Mouse (Mus musculus) spleen, adult 2 months (tissue): Measurements from ENCODE around the gene Gm20517. TPM values are rescaled to one million over a fixed set of nuclear protein-coding genes. Genes with fewer than 3 reads are reported as not detected.

Experiments used
- DNase-seq, 2 experiments: peaks; one replicate each; pipeline versions ENCODE4 v3.0.0 to v3.0.0-alpha.2; 2012 to 2021; ENCODE audit warnings: low spot score in 2 of 2, low read depth in 1 of 2
- H3K27ac ChIP-seq: fragments of 200-500 bp; 2 replicates; pipeline ENCODE4 v1.5.1; 2012; ENCODE audit warnings: low read length, inconsistent platforms; ENCODE audit not compliant: insufficient read depth
- H3K27me3 ChIP-seq: fragments of 200-500 bp; 2 replicates; pipeline ENCODE4 v1.6.1; 2012; ENCODE audit warnings: mild to moderate bottlenecking, moderate library complexity, low read length, inconsistent platforms; ENCODE audit not compliant: control insufficient read depth, insufficient read depth
- H3K36me3 ChIP-seq: fragments of 200-500 bp; 2 replicates; pipeline ENCODE4 v1.6.1; 2012; ENCODE audit warnings: mild to moderate bottlenecking, low read length, inconsistent platforms; ENCODE audit not compliant: control insufficient read depth, insufficient read depth
- H3K4me1 ChIP-seq: fragments of 200-500 bp; 2 replicates; pipeline ENCODE4 v1.6.1; 2011; ENCODE audit warnings: inconsistent platforms; ENCODE audit not compliant: control insufficient read depth, insufficient read depth, insufficient read length
- H3K4me3 ChIP-seq: fragments of 200-500 bp; 2 replicates; pipeline ENCODE4 v1.5.1; 2011; ENCODE audit warnings: mild to moderate bottlenecking, inconsistent platforms; ENCODE audit not compliant: insufficient read depth, insufficient read length; ENCODE audit errors: extremely low read depth
- CTCF ChIP-seq: fragments of 200-500 bp; IDR thresholded peaks from 2 replicates; pipeline ENCODE4 v1.5.1; 2011; ENCODE audit warnings: mild to moderate bottlenecking, inconsistent platforms; ENCODE audit not compliant: insufficient read depth, insufficient read length, insufficient replicate concordance; ENCODE audit errors: extremely low read depth
- POLR2A ChIP-seq: fragments of 200-500 bp; IDR thresholded peaks from 2 replicates; pipeline ENCODE4 v1.6.1; 2011; ENCODE audit warnings: low read depth, low read length, inconsistent platforms
- WGBS: fragments of 180-500 bp; shearing (Covaris S2); methylation state at CpG from one replicate; pipeline ENCODE4 v1.1.7; 2018; 5-methylcytosine and 5-hydroxymethylcytosine counted together
- polyA plus RNA-seq: library from polyadenylated mRNA; depleted of rRNA; stranded (reverse); fragments of >200 nt; gene quantifications from 2 replicates; pipeline ENCODE4 v1.2.3, GENCODE M21; 2012

The Gm20517 gene
- polyA plus RNA-seq, 1 experiment = 0.39 TPM

DNA sequence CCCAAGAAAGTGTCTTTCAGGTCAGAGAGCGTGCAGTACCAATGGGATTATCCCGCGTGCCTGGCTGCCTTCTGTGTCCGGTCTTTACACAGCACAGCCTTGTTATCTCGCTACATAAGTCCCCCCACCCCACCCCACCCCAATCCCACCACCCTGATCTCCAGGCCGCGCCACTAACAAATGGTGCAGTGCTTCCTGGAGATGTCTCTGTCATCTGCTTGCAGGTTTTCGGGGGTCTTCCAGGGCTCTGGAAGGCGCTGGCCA, 76.9 kb downstream of the Gm20517 start, which contains the start of gene Tomm6:
Tomm6 (minus strand) TSS at position 43 of the 264 bp plus-strand sequence.
- Histone ChIP-seq H3K4me1 (peaks cover 5% of the 10 kb centered on the region; the same call in 1 of the 2 replicates), H3K36me3 (peaks cover 2% of the 10 kb centered on the region; the same call in 1 of the 2 replicates), H3K4me3 (peak within 1 kb of the TSS; percentile 80), H3K27me3 (no peaks in the 10 kb centered on the region), H3K27ac (peak within 1 kb of the TSS; percentile 53)
- no peak for DNase-seq
- 0% methylated on average over 9 of the region's 9 CpGs for WGBS
- TF ChIP-seq CTCF = no peak
- TF ChIP-seq POLR2A = no peak

DNA sequence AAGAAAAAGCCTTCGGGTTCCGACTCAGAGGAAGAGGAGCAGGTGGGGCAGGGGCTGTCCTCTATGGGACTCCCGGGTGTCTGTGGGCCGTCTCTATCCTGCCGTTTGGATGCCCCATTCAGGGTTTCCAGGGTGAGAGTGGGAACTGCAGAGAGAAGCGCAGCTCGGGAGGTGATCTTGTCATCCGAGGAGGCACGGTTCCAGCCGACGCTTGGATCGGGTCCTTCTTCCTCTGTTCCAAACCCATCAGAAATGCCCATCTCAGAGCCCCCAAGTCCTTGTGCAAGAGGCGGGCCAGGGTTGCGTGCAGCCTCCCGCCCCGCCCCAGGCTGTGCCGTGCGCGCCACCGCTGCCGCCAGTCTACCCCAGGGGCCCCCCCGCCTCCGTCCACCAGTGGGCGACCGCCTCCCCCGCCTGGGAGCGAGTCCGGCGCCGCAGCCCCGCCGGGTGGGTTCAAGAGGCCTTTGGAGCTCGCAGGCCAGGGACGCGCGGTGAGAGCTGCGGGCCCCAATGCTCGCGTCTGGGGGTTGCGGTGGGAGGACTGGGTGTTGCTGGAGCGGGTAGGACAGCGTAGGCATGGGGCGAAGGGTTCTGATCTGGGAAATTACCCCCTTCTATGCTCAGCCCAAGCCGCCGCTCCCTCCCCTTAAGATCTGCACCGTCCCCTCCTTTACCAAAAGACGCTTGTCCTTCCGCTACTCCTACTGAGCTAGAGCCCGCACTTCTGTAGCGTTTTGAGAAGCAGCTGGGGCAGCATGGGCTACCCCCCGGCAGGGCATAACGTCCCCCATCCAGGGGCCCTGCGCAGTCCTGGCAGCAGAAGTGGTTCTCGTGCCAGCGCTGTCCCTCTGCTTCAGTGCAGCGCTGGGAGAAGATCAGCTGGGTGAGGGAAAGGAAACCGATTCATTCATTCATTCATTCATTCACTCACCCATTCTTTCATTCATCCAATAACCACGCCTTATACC, 77.5 kb downstream of the Gm20517 start, which contains the start of gene Frs3:
Frs3 (plus strand) TSS at position 423 of the 968 bp plus-strand sequence.
- 3% methylated on average over 56 of the region's 58 CpGs for WGBS
- DNase-seq = peak in 1 of 2 experiments; percentile 55

GRCm38 (mm10) chr17:47689894-47690293, 78.5 kb downstream of the Gm20517 start:
- Histone ChIP-seq H3K27me3 (no peaks in the 10 kb centered on the region), H3K36me3 (peaks cover 2% of the 10 kb centered on the region; the same call in 1 of the 2 replicates), H3K27ac (no peak overlapping the region), H3K4me3 (no peak overlapping the region), H3K4me1 (peaks cover 5% of the 10 kb centered on the region; the same call in 1 of the 2 replicates)
- no peak for TF ChIP-seq CTCF
- TF ChIP-seq POLR2A = no peak
- 93% methylated on average over 8 of the region's 8 CpGs for WGBS
- no peak for DNase-seq

More for the DNA sequence above, 77.5 kb downstream of the Gm20517 start, which contains the start of gene Frs3:
- no peaks in the 10 kb centered on the region for H3K27me3 ChIP-seq
- peak within 1 kb of the TSS; percentile 80 for H3K4me3 ChIP-seq
- peaks cover 2% of the 10 kb centered on the region; the same call in 1 of the 2 replicates for H3K36me3 ChIP-seq
- H3K4me1 ChIP-seq = peaks cover 5% of the 10 kb centered on the region; the same call in 1 of the 2 replicates
- TF ChIP-seq POLR2A (no peak), CTCF (no peak)
- H3K27ac ChIP-seq = peak within 1 kb of the TSS; percentile 53

DNA sequence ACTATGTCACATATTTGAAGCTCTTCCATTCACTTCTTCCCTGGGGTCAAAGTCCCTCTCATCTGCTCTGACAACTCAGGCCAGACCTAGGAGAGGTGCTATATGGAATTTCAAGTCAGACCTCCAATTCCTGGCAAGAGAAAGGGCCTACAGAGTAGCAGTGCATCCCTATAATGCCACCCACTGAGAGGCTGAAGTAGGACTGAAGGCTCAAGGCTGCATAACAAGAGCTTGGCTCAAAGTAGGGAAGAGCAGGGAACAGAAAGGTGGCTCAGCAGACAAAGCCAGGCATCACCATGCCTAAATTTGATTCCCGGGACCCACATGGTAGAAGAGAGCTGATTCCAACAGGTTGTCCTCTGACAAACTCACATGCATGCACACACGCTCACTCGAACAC, 80.3 kb downstream of the Gm20517 start:
- H3K27me3 ChIP-seq = peaks cover 3% of the 10 kb centered on the region; the same call in 1 of the 2 replicates
- 88% methylated on average over 3 of the region's 3 CpGs for WGBS
- no peak for DNase-seq

DNA sequence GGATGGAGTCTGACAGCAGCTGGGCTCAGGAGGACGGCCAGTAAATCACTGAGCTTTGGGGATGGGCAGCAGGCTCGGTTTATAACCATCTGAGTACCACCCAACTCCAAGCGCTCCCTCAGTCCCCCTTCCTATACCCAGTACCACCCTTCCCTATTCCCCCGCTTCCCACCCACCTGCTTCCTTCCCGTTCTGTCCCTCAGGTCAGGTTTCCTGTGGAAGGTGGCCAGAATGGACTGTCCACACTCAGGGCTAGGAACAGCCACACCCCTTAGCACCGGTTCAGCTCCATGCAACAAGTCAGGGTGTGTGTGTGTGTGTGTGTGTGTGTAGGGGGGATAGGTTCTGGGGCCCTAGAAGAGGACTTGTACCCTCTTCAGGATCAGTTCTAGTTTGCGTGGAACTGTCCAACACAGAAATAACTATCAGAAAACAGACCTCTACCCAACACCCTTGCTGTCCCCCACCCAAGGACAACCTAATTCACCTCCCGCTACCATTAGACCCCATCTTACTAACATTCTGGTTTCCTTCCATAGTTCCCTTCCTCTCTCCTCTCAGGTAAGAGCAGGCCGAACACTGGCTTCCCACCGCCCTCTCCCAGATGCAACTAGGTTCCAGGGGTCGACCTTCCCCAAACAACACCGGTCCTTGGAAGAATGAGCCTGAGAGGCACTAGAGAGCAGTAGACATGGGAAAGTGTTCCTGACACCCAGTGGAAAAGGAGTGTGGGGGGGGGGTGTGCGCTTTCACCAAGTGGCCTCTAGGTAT, 82.5 kb downstream of the Gm20517 start:
- peaks cover 3% of the 10 kb centered on the region; the same call in 1 of the 2 replicates for H3K27me3 ChIP-seq
- TF ChIP-seq CTCF = no peak
- TF ChIP-seq POLR2A = no peak
- DNase-seq = no peak
- no peaks in the 10 kb centered on the region for H3K36me3 ChIP-seq
- H3K4me3 ChIP-seq = peak overlapping the region; percentile 64; the same call in 1 of the 2 replicates
- peaks cover 4% of the 10 kb centered on the region; the same call in 1 of the 2 replicates for H3K4me1 ChIP-seq
- no peak overlapping the region for H3K27ac ChIP-seq
- WGBS = 67% methylated on average over 13 of the region's 13 CpGs

More for the DNA sequence above, 80.3 kb downstream of the Gm20517 start:
- H3K4me1 ChIP-seq = peaks cover 5% of the 10 kb centered on the region; the same call in 1 of the 2 replicates
- H3K4me3 ChIP-seq = no peak overlapping the region
- TF ChIP-seq POLR2A = no peak
- no peak for TF ChIP-seq CTCF
- no peak overlapping the region for H3K27ac ChIP-seq
- H3K36me3 ChIP-seq = no peaks in the 10 kb centered on the region

GRCm38 (mm10) chr17:47694442-47694502, 82.9 kb downstream of the Gm20517 start, which contains the start of gene Gm21981:
TSS of gene Gm21981 (minus strand) at chr17:47694455.
- H3K4me3 ChIP-seq = peak within 1 kb of the TSS; percentile 64
- no peak within 1 kb of the TSS for H3K27ac ChIP-seq
- WGBS = 4% methylated on average over 3 of the region's 3 CpGs
- H3K4me1 ChIP-seq = 0 out of 2 replicates have a peak, but pooled peaks cover under 1% of the 10 kb centered on the region
- no peak for TF ChIP-seq CTCF
- TF ChIP-seq POLR2A = no peak
- no peak for DNase-seq
- no peaks in the 10 kb centered on the region for H3K36me3 ChIP-seq
- peaks cover 3% of the 10 kb centered on the region; the same call in 1 of the 2 replicates for H3K27me3 ChIP-seq
